Mouse (Mus musculus) heart, adult 2 months (tissue): Measurements from ENCODE around the gene Pdlim1. TPM values are rescaled to one million over a fixed set of nuclear protein-coding genes. Genes with fewer than 3 reads are reported as not detected.

Source experiments
- DNase-seq, 2 experiments: peaks; one replicate each; pipeline ENCODE4 v3.0.0; 2021
- H3K27ac ChIP-seq: fragments of 200-600 bp; 2 replicates; pipeline ENCODE4 v1.8.1; 2022
- H3K27me3 ChIP-seq: fragments of 200-500 bp; 2 replicates; pipeline ENCODE4 v1.6.1; 2012; ENCODE audit warnings: mild to moderate bottlenecking, low read length, inconsistent platforms, mixed read lengths; ENCODE audit not compliant: control insufficient read depth, insufficient read depth
- H3K36me3 ChIP-seq: fragments of 200-500 bp; 2 replicates; pipeline ENCODE4 v1.6.1; 2012; ENCODE audit warnings: low read length, inconsistent platforms; ENCODE audit not compliant: control insufficient read depth, insufficient read depth
- H3K4me1 ChIP-seq: fragments of 200-500 bp; 2 replicates; pipeline ENCODE4 v1.6.1; 2011; ENCODE audit warnings: low read length; ENCODE audit not compliant: control insufficient read depth, insufficient read depth
- H3K4me3 ChIP-seq: fragments of 200-600 bp; 2 replicates; pipeline ENCODE4 v1.8.1; 2022
- H3K79me2 ChIP-seq: fragments of 200-500 bp; replicated peaks from 2 replicates; pipeline ENCODE4 v1.6.1; 2012; ENCODE audit warnings: mild to moderate bottlenecking, inconsistent platforms, low read length, moderate library complexity, mixed read lengths; ENCODE audit not compliant: control insufficient read depth, insufficient read depth
- H3K9ac ChIP-seq: fragments of 200-500 bp; 2 replicates; pipeline ENCODE4 v1.6.1; 2012; ENCODE audit warnings: low read depth, mild to moderate bottlenecking, control low read depth, inconsistent platforms, low read length, mixed read lengths
- CTCF ChIP-seq: fragments of 200-600 bp; IDR thresholded peaks from 2 replicates; pipeline ENCODE4 v1.8.1; 2022; ENCODE audit warnings: antibody characterized with exemption, mild to moderate bottlenecking, moderate library complexity
- EP300 ChIP-seq: fragments of 200-500 bp; IDR thresholded peaks from 2 replicates; pipeline ENCODE4 v1.6.1; 2011; ENCODE audit warnings: low read depth, low read length, control low read depth; ENCODE audit not compliant: insufficient read depth
- POLR2A ChIP-seq: fragments of 200-500 bp; IDR thresholded peaks from 2 replicates; pipeline ENCODE4 v1.6.1; 2011; ENCODE audit warnings: mild to moderate bottlenecking, low read depth, low read length, control low read depth; ENCODE audit not compliant: insufficient read depth
- WGBS: fragments of 180-500 bp; shearing (Covaris S2); methylation state at CpG from one replicate; pipeline ENCODE4 v1.1.7; 2018; 5-methylcytosine and 5-hydroxymethylcytosine counted together
- intact Hi-C: fragments of 180-260 bp; cut with DNase I; formaldehyde crosslinking; loops from one replicate; pipeline ENCODE4 v1.15.1; 2025
- polyA plus RNA-seq: library from polyadenylated mRNA; depleted of rRNA; stranded (reverse); fragments of >200 nt; gene quantifications from 2 replicates; pipeline ENCODE4 v1.2.3, GENCODE M21; 2012
- total RNA-seq, 2 experiments: library from RNA; stranded (reverse); gene quantifications; 2 replicates each; pipeline ENCODE4 v1.2.3; 2021

Pdlim1 gene
- total and polyA plus RNA-seq, 3 experiments = 116 to 139 (median 137) TPM

- 32% methylated on average over 5 of the region's 5 CpGs for WGBS
- H3K4me3 ChIP-seq = no peak overlapping the region
- TF ChIP-seq EP300 (no peak), CTCF (no peak), POLR2A (no peak)
- H3K79me2 ChIP-seq = no peaks in the 10 kb centered on the region
- peaks cover 13% of the 10 kb centered on the region for H3K4me1 ChIP-seq
- DNase-seq = no peak
- intact Hi-C loops = no loop called here
- no peak overlapping the region for H3K9ac ChIP-seq
- no peaks in the 10 kb centered on the region for H3K27me3 ChIP-seq
- H3K27ac ChIP-seq = peak overlapping the region; percentile 42
- peaks cover 22% of the 10 kb centered on the region for H3K36me3 ChIP-seq
Measured at GRCm38 (mm10) chr19:40247268-40247666, 24.4 kb downstream of the Pdlim1 start.

- no peak for DNase-seq
- peaks cover 22% of the 10 kb centered on the region for H3K36me3 ChIP-seq
- H3K27ac ChIP-seq = peak overlapping the region; percentile 8; the same call in 1 of the 2 replicates
- no peak overlapping the region for H3K4me3 ChIP-seq
- H3K79me2 ChIP-seq = no peaks in the 10 kb centered on the region
- H3K27me3 ChIP-seq = no peaks in the 10 kb centered on the region
- no peak for TF ChIP-seq EP300
- no peak for TF ChIP-seq CTCF
- TF ChIP-seq POLR2A = no peak
- 73% methylated on average over 7 of the region's 7 CpGs for WGBS
- intact Hi-C loops = no loop called here
- peaks cover 15% of the 10 kb centered on the region for H3K4me1 ChIP-seq
- H3K9ac ChIP-seq = no peak overlapping the region
Measured at GRCm38 (mm10) chr19:40246646-40247267, 24.9 kb downstream of the Pdlim1 start.

- no peak for TF ChIP-seq POLR2A
- TF ChIP-seq CTCF = no peak
- no peak for TF ChIP-seq EP300
- H3K9ac ChIP-seq = no peak overlapping the region
Measured at GRCm38 (mm10) chr19:40240838-40241689, 30.6 kb downstream of the Pdlim1 start.

DNA sequence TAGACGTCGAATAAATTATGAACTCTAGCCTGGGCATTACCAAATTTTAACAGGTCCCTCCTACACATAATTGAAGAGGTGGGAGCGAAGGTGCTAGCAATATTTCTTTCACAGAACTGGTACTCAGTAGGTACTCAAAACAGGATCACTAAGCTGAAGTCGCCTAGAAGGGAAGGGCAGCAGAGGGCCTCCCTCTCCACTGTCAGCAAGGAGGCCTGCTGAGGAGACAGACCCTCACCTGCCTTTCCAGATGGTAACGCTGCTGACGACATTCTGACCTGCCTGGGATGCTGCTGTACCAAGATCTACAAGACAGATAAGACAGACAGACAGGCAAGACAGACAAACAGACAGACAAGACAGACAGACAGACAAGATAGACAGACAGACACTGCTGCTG, 31.3 kb downstream of the Pdlim1 start:
- Histone ChIP-seq H3K27ac (peak overlapping the region; percentile 41; the same call in 1 of the 2 replicates), H3K27me3 (no peaks in the 10 kb centered on the region), H3K4me1 (peaks cover 24% of the 10 kb centered on the region), H3K79me2 (peaks cover 1% of the 10 kb centered on the region; the same call in 1 of the 2 replicates), H3K4me3 (no peak overlapping the region), H3K36me3 (peaks cover 14% of the 10 kb centered on the region), H3K9ac (no peak overlapping the region)
- intact Hi-C loops = loop anchor here (2.0 to 5.0 kb wide), 2 partner anchors 66 to 307 kb away; no protein-coding TSS in a partner anchor
- DNase-seq = no peak
- no peak for TF ChIP-seq CTCF
- no peak for TF ChIP-seq EP300
- no peak for TF ChIP-seq POLR2A
- 63% methylated on average over 6 of the region's 6 CpGs for WGBS

More at GRCm38 (mm10) chr19:40240838-40241689, 30.6 kb downstream of the Pdlim1 start:
- no peak overlapping the region for H3K4me3 ChIP-seq
- H3K4me1 ChIP-seq = peaks cover 24% of the 10 kb centered on the region
- peaks cover 14% of the 10 kb centered on the region for H3K36me3 ChIP-seq
- peak; percentile 57 to 59 for DNase-seq
- peak overlapping the region; percentile 77 for H3K27ac ChIP-seq
- no peaks in the 10 kb centered on the region for H3K27me3 ChIP-seq
- 32% methylated on average over 14 of the region's 14 CpGs for WGBS
- no peaks in the 10 kb centered on the region; the same call in 1 of the 2 replicates for H3K79me2 ChIP-seq
- intact Hi-C loops = loop anchor here (2.0 to 5.0 kb wide), 2 partner anchors 66 to 306 kb away; no protein-coding TSS in a partner anchor

DNA sequence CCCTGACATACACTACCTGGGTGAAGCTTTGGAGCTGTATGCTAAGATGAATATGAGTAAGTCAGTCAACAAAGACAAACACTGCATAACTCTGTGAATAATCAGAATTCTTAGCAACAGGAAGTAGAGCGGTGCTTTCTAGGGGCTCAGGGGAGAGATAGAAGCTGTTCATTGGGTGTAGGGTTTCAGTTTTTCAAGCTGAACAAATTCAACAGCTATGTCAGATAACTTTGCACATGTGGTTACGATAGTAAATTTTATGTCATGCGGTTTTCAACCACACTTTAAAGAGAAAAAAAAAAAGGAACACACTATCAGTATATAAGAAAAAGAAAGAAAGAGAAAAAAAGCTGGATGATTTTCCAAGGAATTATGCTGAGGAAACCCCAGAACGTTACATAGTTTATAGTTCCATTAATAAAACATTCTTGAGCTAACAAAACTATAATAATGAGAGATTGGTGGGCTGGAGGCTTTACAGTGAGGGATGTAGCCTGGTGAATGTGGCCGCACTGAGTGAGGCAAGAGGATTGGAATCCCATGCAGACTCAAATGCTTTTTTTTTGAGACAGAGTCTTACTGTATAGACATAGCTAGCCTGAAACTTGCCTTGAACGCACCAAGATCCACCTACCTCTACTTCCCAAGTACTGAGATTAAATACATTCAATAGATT, 33.3 kb downstream of the Pdlim1 start:
- H3K27me3 ChIP-seq = no peaks in the 10 kb centered on the region
- H3K27ac ChIP-seq = no peak overlapping the region
- TF ChIP-seq CTCF = no peak
- intact Hi-C loops = no loop called here
- no peak for DNase-seq
- peaks cover 12% of the 10 kb centered on the region for H3K36me3 ChIP-seq
- H3K4me3 ChIP-seq = no peak overlapping the region
- 87% methylated on average over 6 of the region's 6 CpGs for WGBS
- peaks cover 24% of the 10 kb centered on the region for H3K4me1 ChIP-seq
- H3K79me2 ChIP-seq = peaks cover 1% of the 10 kb centered on the region; the same call in 1 of the 2 replicates
- H3K9ac ChIP-seq = no peak overlapping the region
